Mouse (Mus musculus): ENCODE data around the gene Acss1.
A peak's percentile ranks its signal among the peaks of the same experiment; 100 is the strongest.

The Acss1 gene

GRCm38 (mm10) chr2:150667820-150668766 lies at the start of gene Acss1:
Gene Acss1, minus strand, starts transcription at chr2:150668500.
- peak; percentile 67 for DNase-seq (ENCODE audit: low spot score)

GRCm38 (mm10) chr2:150712167-150712674 lies 43.9 kb upstream of the Acss1 start:
- DNase-seq (ENCODE audit: low spot score), result no peak

GRCm38 (mm10) chr2:150691481-150692170 lies 23.3 kb upstream of the Acss1 start:
- no peak for DNase-seq (ENCODE audit: low spot score)

GRCm38 (mm10) chr2:150690216-150690615 lies 21.9 kb upstream of the Acss1 start:
- DNase-seq (ENCODE audit: low spot score), result no peak

GRCm38 (mm10) chr2:150689223-150689800 lies 21.0 kb upstream of the Acss1 start, which contains the start of gene Vsx1:
Gene Vsx1, minus strand, starts transcription at chr2:150689360.
- DNase-seq (ENCODE audit: low spot score), result no peak

GRCm38 (mm10) chr2:150688541-150689186 lies 20.4 kb upstream of the Acss1 start:
- DNase-seq (ENCODE audit: low spot score), result no peak

GRCm38 (mm10) chr2:150687871-150688540 lies 19.7 kb upstream of the Acss1 start:
- no peak for DNase-seq (ENCODE audit: low spot score)

GRCm38 (mm10) chr2:150685389-150685788 lies 17.1 kb upstream of the Acss1 start:
- no peak for DNase-seq (ENCODE audit: low spot score)

GRCm38 (mm10) chr2:150684451-150684850 lies 16.2 kb upstream of the Acss1 start:
- no peak for DNase-seq (ENCODE audit: low spot score)

- no peak for DNase-seq (ENCODE audit: low spot score)
Observed at GRCm38 (mm10) chr2:150681581-150681980, 13.3 kb upstream of the Acss1 start.

GRCm38 (mm10) chr2:150678392-150678791 lies 10.1 kb upstream of the Acss1 start:
- DNase-seq (ENCODE audit: low spot score), result no peak

GRCm38 (mm10) chr2:150675525-150675924 lies 7.2 kb upstream of the Acss1 start:
- DNase-seq (ENCODE audit: low spot score), result no peak

- DNase-seq (ENCODE audit: low spot score), result peak; percentile 33
Observed at GRCm38 (mm10) chr2:150674900-150675299, 6.6 kb upstream of the Acss1 start.

GRCm38 (mm10) chr2:150673929-150674328 lies 5.6 kb upstream of the Acss1 start:
- no peak for DNase-seq (ENCODE audit: low spot score)

GRCm38 (mm10) chr2:150671609-150672290 lies 3.5 kb upstream of the Acss1 start:
- DNase-seq (ENCODE audit: low spot score), result no peak

GRCm38 (mm10) chr2:150670926-150671325 lies 2.6 kb upstream of the Acss1 start:
- DNase-seq (ENCODE audit: low spot score), result no peak

- DNase-seq (ENCODE audit: low spot score), result no peak
Observed at GRCm38 (mm10) chr2:150669454-150670045, 1.2 kb upstream of the Acss1 start.

- no peak for DNase-seq (ENCODE audit: low spot score)
Observed at GRCm38 (mm10) chr2:150668956-150669355, 656 bp upstream of the Acss1 start.

- DNase-seq (ENCODE audit: low spot score), result no peak
Observed at GRCm38 (mm10) chr2:150667065-150667819, 1.1 kb downstream of the Acss1 start.

- no peak for DNase-seq (ENCODE audit: low spot score)
Observed at GRCm38 (mm10) chr2:150666723-150667064, 1.6 kb downstream of the Acss1 start.

Data from ovary, adult 18-20 months (tissue).